Mouse (Mus musculus) heart, adult 2 months (tissue): ENCODE data around the gene Ercc2. TPM values are rescaled to one million over a fixed set of nuclear protein-coding genes. Genes with fewer than 3 reads are reported as not detected.
A peak's percentile ranks its signal among the peaks of the same experiment; 100 is the strongest.

Experiments
- DNase-seq, 2 experiments: peaks; one replicate each; pipeline ENCODE4 v3.0.0; 2021
- H3K27ac ChIP-seq: fragments of 200-600 bp; 2 replicates; pipeline ENCODE4 v1.8.1; 2022
- H3K27me3 ChIP-seq: fragments of 200-500 bp; 2 replicates; pipeline ENCODE4 v1.6.1; 2012; ENCODE audit warnings: mild to moderate bottlenecking, low read length, inconsistent platforms, mixed read lengths; ENCODE audit not compliant: control insufficient read depth, insufficient read depth
- H3K36me3 ChIP-seq: fragments of 200-500 bp; 2 replicates; pipeline ENCODE4 v1.6.1; 2012; ENCODE audit warnings: low read length, inconsistent platforms; ENCODE audit not compliant: control insufficient read depth, insufficient read depth
- H3K4me1 ChIP-seq: fragments of 200-500 bp; 2 replicates; pipeline ENCODE4 v1.6.1; 2011; ENCODE audit warnings: low read length; ENCODE audit not compliant: control insufficient read depth, insufficient read depth
- H3K4me3 ChIP-seq: fragments of 200-600 bp; 2 replicates; pipeline ENCODE4 v1.8.1; 2022
- H3K79me2 ChIP-seq: fragments of 200-500 bp; replicated peaks from 2 replicates; pipeline ENCODE4 v1.6.1; 2012; ENCODE audit warnings: mild to moderate bottlenecking, inconsistent platforms, low read length, moderate library complexity, mixed read lengths; ENCODE audit not compliant: control insufficient read depth, insufficient read depth
- H3K9ac ChIP-seq: fragments of 200-500 bp; 2 replicates; pipeline ENCODE4 v1.6.1; 2012; ENCODE audit warnings: low read depth, mild to moderate bottlenecking, control low read depth, inconsistent platforms, low read length, mixed read lengths
- CTCF ChIP-seq: fragments of 200-600 bp; IDR thresholded peaks from 2 replicates; pipeline ENCODE4 v1.8.1; 2022; ENCODE audit warnings: antibody characterized with exemption, mild to moderate bottlenecking, moderate library complexity
- EP300 ChIP-seq: fragments of 200-500 bp; IDR thresholded peaks from 2 replicates; pipeline ENCODE4 v1.6.1; 2011; ENCODE audit warnings: low read depth, low read length, control low read depth; ENCODE audit not compliant: insufficient read depth
- POLR2A ChIP-seq: fragments of 200-500 bp; IDR thresholded peaks from 2 replicates; pipeline ENCODE4 v1.6.1; 2011; ENCODE audit warnings: mild to moderate bottlenecking, low read depth, low read length, control low read depth; ENCODE audit not compliant: insufficient read depth
- WGBS: fragments of 180-500 bp; shearing (Covaris S2); methylation state at CpG from one replicate; pipeline ENCODE4 v1.1.7; 2018; 5-methylcytosine and 5-hydroxymethylcytosine counted together
- intact Hi-C: fragments of 180-260 bp; cut with DNase I; formaldehyde crosslinking; loops from one replicate; pipeline ENCODE4 v1.15.1; 2025
- polyA plus RNA-seq: library from polyadenylated mRNA; depleted of rRNA; stranded (reverse); fragments of >200 nt; gene quantifications from 2 replicates; pipeline ENCODE4 v1.2.3, GENCODE M21; 2012
- total RNA-seq, 2 experiments: library from RNA; stranded (reverse); gene quantifications; 2 replicates each; pipeline ENCODE4 v1.2.3; 2021

The Ercc2 gene
- total and polyA plus RNA-seq, 3 experiments = 10.9 to 22.6 (median 11.6) TPM

DNA sequence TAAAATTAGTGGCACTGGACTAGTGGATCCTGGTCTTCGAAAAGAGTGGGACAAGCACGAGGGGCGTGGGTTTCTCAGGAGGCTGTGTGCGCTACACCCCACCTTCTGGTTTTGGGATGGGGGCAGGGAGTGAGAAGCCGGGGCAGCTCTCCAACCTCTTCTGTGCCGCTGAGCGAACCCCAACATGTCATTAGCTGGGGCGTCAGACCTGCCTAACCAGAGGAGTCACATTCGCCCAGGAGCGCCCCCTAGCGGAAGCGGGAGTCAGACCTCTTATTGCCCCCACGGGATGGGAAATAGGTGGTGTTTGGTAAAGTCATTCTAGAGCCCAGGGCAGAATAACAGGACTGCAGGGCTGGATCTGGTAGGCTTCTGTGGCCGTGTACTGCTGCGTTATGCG lies 20.1 kb upstream of the Ercc2 start:
- Histone ChIP-seq H3K27ac (peak overlapping the region; percentile 93), H3K79me2 (no peaks in the 10 kb centered on the region), H3K4me1 (peaks cover 12% of the 10 kb centered on the region), H3K27me3 (no peaks in the 10 kb centered on the region), H3K36me3 (no peaks in the 10 kb centered on the region; the same call in 1 of the 2 replicates), H3K9ac (peak overlapping the region; percentile 85), H3K4me3 (peak overlapping the region; percentile 77)
- peak; percentile 84 to 89 for DNase-seq
- intact Hi-C loops = loop anchor here (2.0 to 5.0 kb wide), 3 partner anchors 17 to 134 kb away; partner anchors contain the start of genes Ercc1 and Opa3
- peak; percentile 96; the same call in 1 of the 2 replicates for TF ChIP-seq CTCF
- TF ChIP-seq POLR2A = no peak
- WGBS = 5% methylated on average over 16 of the region's 16 CpGs

- no peak for TF ChIP-seq CTCF
- TF ChIP-seq EP300 = peak; percentile 74
- TF ChIP-seq POLR2A = peak; percentile 37; the same call in 1 of the 2 replicates
- H3K27ac ChIP-seq = peak overlapping the region; percentile 93
Observed at GRCm38 (mm10) chr7:19362276-19362675, 19.5 kb upstream of the Ercc2 start.

DNA sequence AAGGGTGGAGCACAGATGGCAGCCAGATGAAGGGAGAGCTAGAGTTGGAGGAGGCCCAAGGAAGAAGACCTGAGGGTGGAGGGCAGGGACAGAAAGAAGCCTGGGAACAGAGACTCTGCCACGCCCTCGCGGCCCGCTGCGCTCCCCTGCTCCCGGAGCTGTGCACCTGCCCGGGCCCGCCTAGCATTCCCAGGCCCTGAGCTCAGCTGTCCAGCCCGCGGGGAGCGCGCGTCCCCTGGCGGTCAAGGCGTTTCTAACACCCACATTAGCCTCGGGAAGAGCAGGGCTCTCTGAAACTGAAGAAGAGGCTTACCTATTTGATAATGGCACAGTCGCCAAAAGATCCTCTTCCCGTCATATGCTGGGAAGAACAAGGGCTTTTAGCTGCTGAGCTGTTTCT lies 17.9 kb upstream of the Ercc2 start:
- Histone ChIP-seq H3K4me3 (peak overlapping the region; percentile 20; the same call in 1 of the 2 replicates), H3K9ac (no peak overlapping the region), H3K27ac (peak overlapping the region; percentile 93), H3K4me1 (peaks cover 11% of the 10 kb centered on the region), H3K79me2 (0 out of 2 replicates have a peak, but pooled peaks cover 2% of the 10 kb centered on the region), H3K27me3 (no peaks in the 10 kb centered on the region), H3K36me3 (no peaks in the 10 kb centered on the region; the same call in 1 of the 2 replicates)
- peak; percentile 84 to 88 for DNase-seq
- TF ChIP-seq CTCF (no peak; the same call in none of the 2 replicates), EP300 (peak; percentile 84; the same call in 1 of the 2 replicates), POLR2A (no peak)
- intact Hi-C loops = loop anchor here (5.0 kb wide), 2 partner anchors 67 to 137 kb away; partner anchors contain the start of gene Opa3
- 5% methylated on average over 18 of the region's 18 CpGs for WGBS

More at GRCm38 (mm10) chr7:19362276-19362675, 19.5 kb upstream of the Ercc2 start:
- Histone ChIP-seq H3K4me1 (peaks cover 12% of the 10 kb centered on the region), H3K27me3 (no peaks in the 10 kb centered on the region), H3K79me2 (no peaks in the 10 kb centered on the region), H3K4me3 (peak overlapping the region; percentile 77), H3K36me3 (no peaks in the 10 kb centered on the region; the same call in 1 of the 2 replicates), H3K9ac (peak overlapping the region; percentile 85)
- intact Hi-C loops = loop anchor here (5.0 kb wide), 2 partner anchors 65 to 135 kb away; partner anchors contain the start of gene Opa3
- WGBS = 30% methylated on average over 4 of the region's 4 CpGs
- peak; percentile 53 to 67 for DNase-seq

- DNase-seq = no peak
- H3K27ac ChIP-seq = no peak overlapping the region; the same call in 1 of the 2 replicates
- intact Hi-C loops = no loop called here
- H3K4me3 ChIP-seq = no peak overlapping the region
- H3K36me3 ChIP-seq = no peaks in the 10 kb centered on the region; the same call in 1 of the 2 replicates
- H3K9ac ChIP-seq = no peak overlapping the region
- H3K79me2 ChIP-seq = 0 out of 2 replicates have a peak, but pooled peaks cover 2% of the 10 kb centered on the region
- WGBS = 42% methylated on average over 4 of the region's 4 CpGs
- H3K27me3 ChIP-seq = no peaks in the 10 kb centered on the region
- no peak for TF ChIP-seq EP300
- no peak for TF ChIP-seq CTCF
- no peak for TF ChIP-seq POLR2A
- peaks cover 11% of the 10 kb centered on the region for H3K4me1 ChIP-seq
Observed at GRCm38 (mm10) chr7:19365376-19365775, 16.4 kb upstream of the Ercc2 start.

GRCm38 (mm10) chr7:19368380-19368779 lies 13.4 kb upstream of the Ercc2 start:
- WGBS = 26% methylated on average over 16 of the region's 16 CpGs
- H3K79me2 ChIP-seq = peaks cover 2% of the 10 kb centered on the region; the same call in 1 of the 2 replicates
- no peaks in the 10 kb centered on the region for H3K36me3 ChIP-seq
- no peak overlapping the region for H3K4me3 ChIP-seq
- H3K27ac ChIP-seq = no peak overlapping the region
- H3K4me1 ChIP-seq = peaks cover 5% of the 10 kb centered on the region
- H3K9ac ChIP-seq = no peak overlapping the region
- intact Hi-C loops = no loop called here
- TF ChIP-seq CTCF = no peak
- TF ChIP-seq POLR2A = no peak
- no peak for TF ChIP-seq EP300
- H3K27me3 ChIP-seq = no peaks in the 10 kb centered on the region
- DNase-seq = no peak

- Histone ChIP-seq H3K9ac (0 out of 2 replicates have a peak overlapping the region, but pooled peaks have one; percentile 9), H3K36me3 (no peaks in the 10 kb centered on the region), H3K79me2 (peaks cover 2% of the 10 kb centered on the region; the same call in 1 of the 2 replicates), H3K27ac (no peak overlapping the region), H3K4me1 (peaks cover 3% of the 10 kb centered on the region), H3K27me3 (no peaks in the 10 kb centered on the region), H3K4me3 (peak overlapping the region; percentile 33)
- intact Hi-C loops = no loop called here
- WGBS = 23% methylated on average over 46 of the region's 46 CpGs
- peak; percentile 53 to 77 for DNase-seq
- no peak for TF ChIP-seq EP300
- TF ChIP-seq CTCF = peak; percentile 92
Observed at GRCm38 (mm10) chr7:19369823-19370425, 11.9 kb upstream of the Ercc2 start.
